Mouse (Mus musculus): ENCODE measurements around the gene Prr36.
"Not testable (repeated sequence)": the region's sequence is repeated elsewhere in the genome, so short reads cannot be mapped to it uniquely, and the experiment has no call there.

Prr36 gene

GRCm38 (mm10) chr8:4216791-4217621 is at the start of gene Prr36:
Prr36 (minus strand) TSS chr8:4217459.
- DNase-seq (ENCODE audit: low spot score), result no peak

GRCm38 (mm10) chr8:4265160-4265914 is 48.1 kb upstream of the Prr36 start:
- DNase-seq (ENCODE audit: low spot score), result no peak

- DNase-seq (ENCODE audit: low spot score), result peak; percentile 60
Observed at GRCm38 (mm10) chr8:4263105-4263791, 46.0 kb upstream of the Prr36 start.

- DNase-seq (ENCODE audit: low spot score), result no peak
Observed at GRCm38 (mm10) chr8:4259805-4260170, 42.5 kb upstream of the Prr36 start.

GRCm38 (mm10) chr8:4259125-4259804 is 42.0 kb upstream of the Prr36 start, which contains the start of gene Ctxn1:
Ctxn1 (minus strand) TSS chr8:4259274.
- peak; percentile 91 for DNase-seq (ENCODE audit: low spot score)

- no peak for DNase-seq (ENCODE audit: low spot score)
Observed at GRCm38 (mm10) chr8:4258678-4259077, 41.4 kb upstream of the Prr36 start.

- DNase-seq (ENCODE audit: low spot score), result peak; percentile 60
Observed at GRCm38 (mm10) chr8:4258233-4258632, 41.0 kb upstream of the Prr36 start.

- no peak for DNase-seq (ENCODE audit: low spot score)
Observed at GRCm38 (mm10) chr8:4257350-4257749, 40.1 kb upstream of the Prr36 start.

GRCm38 (mm10) chr8:4256911-4257310 is 39.7 kb upstream of the Prr36 start:
- DNase-seq (ENCODE audit: low spot score), result no peak

GRCm38 (mm10) chr8:4255471-4255870 is 38.2 kb upstream of the Prr36 start:
- not testable (repeated sequence) for DNase-seq (ENCODE audit: low spot score)

- peak; percentile 91 for DNase-seq (ENCODE audit: low spot score)
Observed at GRCm38 (mm10) chr8:4254001-4254400, 36.7 kb upstream of the Prr36 start.

- DNase-seq (ENCODE audit: low spot score), result peak; percentile 98
Observed at GRCm38 (mm10) chr8:4252934-4253841, 35.9 kb upstream of the Prr36 start, which contains the start of gene Snapc2. Snapc2 (plus strand) TSS chr8:4253080.

- no peak for DNase-seq (ENCODE audit: low spot score)
Observed at GRCm38 (mm10) chr8:4252116-4252760, 35.0 kb upstream of the Prr36 start.

- peak; percentile 89 for DNase-seq (ENCODE audit: low spot score)
Observed at GRCm38 (mm10) chr8:4250306-4250970, 33.2 kb upstream of the Prr36 start.

- DNase-seq (ENCODE audit: low spot score), result no peak
Observed at GRCm38 (mm10) chr8:4249213-4249612, 32.0 kb upstream of the Prr36 start.

- no peak for DNase-seq (ENCODE audit: low spot score)
Observed at GRCm38 (mm10) chr8:4247951-4248540, 30.8 kb upstream of the Prr36 start, which contains the start of gene Tgfbr3l. Tgfbr3l (plus strand) TSS chr8:4248214.

- DNase-seq (ENCODE audit: low spot score), result no peak
Observed at GRCm38 (mm10) chr8:4247241-4247640, 30.0 kb upstream of the Prr36 start.

GRCm38 (mm10) chr8:4245737-4246136 is 28.5 kb upstream of the Prr36 start:
- DNase-seq (ENCODE audit: low spot score), result no peak

- no peak for DNase-seq (ENCODE audit: low spot score)
Observed at GRCm38 (mm10) chr8:4245061-4245460, 27.8 kb upstream of the Prr36 start.

Data from adipocyte (in vitro differentiated cells).